Mouse (Mus musculus): ENCODE results near the gene Zfp866. TPM values are rescaled to one million over a fixed set of nuclear protein-coding genes. Genes with fewer than 3 reads are reported as not detected.
A peak's percentile ranks its signal among the peaks of the same experiment; 100 is the strongest.

Zfp866 gene
- total RNA-seq, 2 experiments from 2014 or later: 18.9 to 21.5 TPM

DNA sequence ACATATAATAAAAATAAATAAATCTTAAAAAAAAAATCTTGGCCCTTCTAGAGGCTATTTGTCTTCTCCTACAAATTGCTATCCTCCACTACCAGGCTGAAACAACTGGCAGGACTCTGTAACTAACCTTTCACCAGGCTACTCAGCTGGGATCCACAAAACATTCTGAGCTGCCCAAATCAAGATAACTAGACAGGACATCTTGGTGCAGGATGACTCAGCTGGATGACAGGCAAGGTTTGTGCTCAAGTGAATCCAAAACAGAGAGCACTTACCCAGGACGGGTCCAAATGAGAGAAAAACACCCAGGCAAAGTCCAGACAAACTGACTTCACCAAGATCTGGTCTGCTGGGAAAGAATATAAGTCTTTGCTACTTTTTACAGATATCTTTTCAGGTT, 55.5 kb downstream of the Zfp866 start:
- DNase-seq (ENCODE audit: low spot score in 2 of 2): no peak

DNA sequence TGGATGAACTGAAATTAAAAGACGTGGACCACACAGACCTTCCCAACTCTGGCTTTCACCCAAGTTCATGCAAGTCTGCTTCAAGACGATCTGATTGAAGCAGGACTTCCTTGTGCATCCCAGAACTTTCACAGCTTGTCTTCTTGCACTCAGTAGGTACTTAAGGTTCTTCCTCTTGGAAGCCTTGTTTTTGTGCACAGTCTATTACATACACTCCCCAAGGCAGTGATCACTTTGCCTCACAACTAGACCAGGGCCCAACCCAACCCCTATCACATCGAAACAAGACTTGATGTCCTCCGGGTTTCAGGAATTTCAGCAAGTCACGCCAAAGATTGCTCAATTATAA, 73.8 kb downstream of the Zfp866 start:
- DNase-seq (ENCODE audit: low spot score in 2 of 2): no peak

DNA sequence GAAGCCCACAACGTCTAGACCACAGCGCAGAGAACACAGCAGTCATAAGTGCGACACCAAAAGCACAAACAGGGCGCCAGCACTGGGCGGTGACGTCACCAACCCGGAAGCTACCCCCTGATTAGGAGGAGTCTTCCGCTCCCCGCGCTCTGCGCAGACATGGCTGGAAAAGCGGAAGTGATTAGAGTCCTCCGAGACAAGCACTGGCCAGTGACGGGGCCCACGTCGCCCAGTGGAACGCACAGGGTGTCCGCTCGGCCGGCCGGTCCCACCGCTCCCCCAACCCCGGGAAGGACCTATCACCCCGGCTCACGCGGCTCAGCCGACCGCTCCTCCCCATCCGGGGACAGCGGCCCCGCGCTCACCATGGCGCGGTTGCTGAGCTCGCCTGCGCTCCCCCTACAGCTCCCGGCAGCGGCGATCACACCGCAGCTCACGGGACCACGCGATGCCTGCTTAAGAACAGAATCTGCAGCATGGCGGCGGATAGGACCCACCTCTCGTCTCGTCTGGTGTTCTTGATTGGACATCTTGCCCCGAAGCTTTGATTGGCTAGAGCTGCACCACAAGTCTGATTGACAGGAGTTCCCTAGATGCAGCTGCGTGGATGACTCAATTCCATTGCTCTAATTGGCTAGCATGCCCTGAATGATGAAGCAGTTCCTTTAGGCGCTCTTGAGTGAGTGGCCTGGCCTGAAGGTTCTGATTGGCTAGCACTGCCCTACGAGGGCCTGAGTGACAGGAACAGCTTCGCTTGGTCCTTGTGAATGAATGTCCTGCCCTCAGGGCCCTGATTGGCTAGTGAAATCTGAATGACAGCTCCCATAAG, 74.4 kb downstream of the Zfp866 start:
- DNase-seq (ENCODE audit: low spot score in 2 of 2): peak; percentile 87 to 95

DNA sequence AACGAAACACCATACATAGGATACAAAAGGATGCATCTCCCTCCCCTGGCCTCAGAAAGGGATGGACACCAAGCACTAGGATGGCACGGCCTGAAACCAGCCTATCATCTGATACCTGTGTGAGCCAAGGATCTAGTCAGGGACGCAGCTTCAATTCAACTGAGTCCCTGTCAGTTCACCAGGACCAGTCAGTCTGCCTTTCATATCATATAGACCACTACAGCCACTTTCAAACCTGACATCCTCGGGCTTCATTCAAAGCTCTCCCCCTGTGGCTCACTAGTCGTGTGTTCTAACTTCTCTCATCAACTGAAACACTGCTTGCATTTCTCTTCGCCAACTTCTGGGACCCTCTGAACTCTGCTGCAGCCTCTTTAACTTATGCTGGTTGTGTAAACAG, 75.6 kb downstream of the Zfp866 start:
- DNase-seq (ENCODE audit: low spot score in 2 of 2): no peak

DNA sequence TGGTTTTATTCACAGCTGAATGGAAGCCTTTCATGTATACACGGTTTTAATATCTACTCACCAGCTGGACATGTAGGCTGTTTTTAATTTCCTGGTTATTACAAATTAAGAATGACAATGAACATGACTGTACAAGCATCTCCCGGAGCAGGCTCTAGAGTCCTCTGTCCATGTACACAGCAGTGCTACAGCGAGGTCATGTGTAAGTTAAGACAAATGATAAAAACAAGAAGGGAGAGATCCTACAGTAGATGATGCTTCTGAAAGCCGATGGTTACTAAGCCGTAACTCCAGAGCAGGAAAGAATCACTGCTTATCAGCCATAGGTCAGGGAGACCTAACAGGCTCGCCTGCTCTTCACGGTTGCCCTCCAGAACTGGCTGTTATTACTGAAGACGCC, 77.5 kb downstream of the Zfp866 start:
- DNase-seq (ENCODE audit: low spot score in 2 of 2): no peak

Other genes starting within 250 kb of the Zfp866 start
- 10 to 100 TPM; 10.0 to 12.2 TPM for gene Zfp868, start 165.6 kb downstream of the Zfp866 start, total RNA-seq (2021)
- 1 to 10 TPM; 1.1 to 2.0 TPM for gene Zfp964, start 136.7 kb downstream of the Zfp866 start, total RNA-seq (2021)
- 10 to 100 TPM; 13.4 to 16.6 TPM for gene Zfp869, start 80.5 kb downstream of the Zfp866 start, total RNA-seq (2021)
- 1 to 10 TPM; 4.1 to 5.2 TPM for gene Zfp963, start 41.2 kb downstream of the Zfp866 start, total RNA-seq (2021)
- 1 to 10 TPM; 4.0 to 6.3 TPM for gene Gm20422, start 16.3 kb downstream of the Zfp866 start, total RNA-seq (2021)
- 10 to 100 TPM; 21.3 to 22.3 TPM for gene Atp13a1, start within 50 bp of the Zfp866 start, total RNA-seq (2021)
- gene Gmip, start 17.5 kb upstream of the Zfp866 start, total RNA-seq (2021): 10 to 100 TPM; 10.3 to 11.6 TPM
- under 1 TPM; 0.22 to 0.31 TPM for gene Lpar2, start 31.3 kb upstream of the Zfp866 start, total RNA-seq (2021)
- 1 to 10 TPM; 1.4 to 1.9 TPM for gene Pbx4, start 41.3 kb upstream of the Zfp866 start, total RNA-seq (2021)
- 10 to 100 TPM in 1 of 2 experiments, 1 to 10 TPM in 1; 6.3 to 12.8 TPM for gene Cilp2, start 96.5 kb upstream of the Zfp866 start, total RNA-seq (2021)
- under 1 TPM in 1 of 2 experiments, not detected in 1; 0.60 TPM for gene Tssk6, start 111.0 kb upstream of the Zfp866 start, total RNA-seq (2021)
- gene Ndufa13, start 111.4 kb upstream of the Zfp866 start, total RNA-seq (2021): 100 to 1,000 TPM; 188 to 196 TPM
- 10 to 100 TPM; 10.8 to 11.7 TPM for gene Yjefn3, start 111.5 kb upstream of the Zfp866 start, total RNA-seq (2021)
- gene Gatad2a, start 205.2 kb upstream of the Zfp866 start, total RNA-seq (2021): 10 to 100 TPM; 60.9 to 74.5 TPM